ENCODE assay signal across 8 mouse cellular contexts in the genomic region with DNA sequence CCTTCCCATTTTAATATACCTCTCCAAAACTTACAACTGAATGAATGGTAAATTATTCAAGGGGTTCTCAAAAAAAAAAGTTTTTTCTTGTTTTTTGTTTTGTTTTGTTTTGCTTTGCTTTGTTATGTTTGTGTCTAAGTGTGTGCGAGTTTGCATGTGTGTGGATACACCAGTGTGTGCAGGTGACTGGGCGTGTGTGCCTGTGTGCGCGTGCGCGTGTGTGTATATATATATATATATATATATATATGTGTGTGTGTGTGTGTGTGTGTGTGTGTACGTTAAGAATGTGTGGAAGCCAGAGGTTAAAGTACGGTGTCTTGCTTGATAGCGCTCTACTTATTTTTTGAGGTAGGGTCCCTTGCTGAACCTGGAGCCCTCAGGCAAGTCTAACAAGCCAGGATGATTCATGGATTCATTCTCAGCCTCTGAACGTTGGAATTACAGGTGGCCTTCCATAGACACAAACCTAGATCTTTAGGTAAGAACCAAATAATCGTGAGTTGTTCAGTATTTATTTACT. TPM values are rescaled to one million over a fixed set of nuclear protein-coding genes. Genes with fewer than 3 reads are reported as not detected.
A peak's percentile ranks its signal among the peaks of the same experiment; 100 is the strongest.
DNase-seq lines count a peak whose midpoint lies in the region; ATAC-seq and TF ChIP-seq lines count a peak whose summit lies in the region.

No protein-coding gene starts in this region.

- no peak for TF ChIP-seq CTCF in layer of hippocampus, adult 2 months (conservative IDR thresholded peaks at IDR 0.05)
- no peak for TF ChIP-seq CTCF in intestine, postnatal 0 days (IDR thresholded peaks at IDR 0.05; ENCODE audit: low read depth)
- no peak for TF ChIP-seq CTCF in midbrain, postnatal 0 days (IDR thresholded peaks at IDR 0.05)

- no peaks in the 10 kb centered on the region for H3K9me3 ChIP-seq in embryonic facial prominence, embryonic 13.5 days
- no peaks in the 10 kb centered on the region for H3K9me3 ChIP-seq in intestine, postnatal 0 days (ENCODE audit: control insufficient read depth)
- H3K9me3 ChIP-seq in midbrain, postnatal 0 days (ENCODE audit: low read length), result no peaks in the 10 kb centered on the region

- peak; percentile 68; the same call in 1 of the 2 replicates for ATAC-seq in embryonic facial prominence, embryonic 13.5 days (ENCODE audit: insufficient number of reproducible peaks, insufficient read depth, low FRiP score, low TSS enrichment, low read depth)
- peak; percentile 63 for ATAC-seq in intestine, postnatal 0 days
- ATAC-seq in midbrain, postnatal 0 days (ENCODE audit: low FRiP score), result peak; percentile 76

- WGBS in embryonic facial prominence, embryonic 13.5 days, result 61% methylated on average over 11 of the region's 11 CpGs
- 37% methylated on average over 11 of the region's 11 CpGs for WGBS in intestine, postnatal 0 days
- 53% methylated on average over 11 of the region's 11 CpGs for WGBS in midbrain, postnatal 0 days

- H3K4me2 ChIP-seq in embryonic facial prominence, embryonic 13.5 days, result peak overlapping the region; percentile 70
- peak overlapping the region; percentile 83 for H3K4me2 ChIP-seq in intestine, postnatal 0 days (replicated peaks; ENCODE audit: low read depth)
- H3K4me2 ChIP-seq in midbrain, postnatal 0 days (ENCODE audit: low read depth, low read length, poor library complexity, severe bottlenecking), result peak overlapping the region; percentile 83

- H3K4me1 ChIP-seq in embryonic facial prominence, embryonic 13.5 days, result no peaks in the 10 kb centered on the region
- H3K4me1 ChIP-seq in intestine, postnatal 0 days (replicated peaks; ENCODE audit: control insufficient read depth, insufficient read depth, low read length), result no peaks in the 10 kb centered on the region
- peaks cover 3% of the 10 kb centered on the region; the same call in 1 of the 2 replicates for H3K4me1 ChIP-seq in midbrain, postnatal 0 days (ENCODE audit: insufficient read depth, low read length)

- H3K27ac ChIP-seq in layer of hippocampus, adult 2 months, result peak overlapping the region; percentile 88; the same call in 1 of the 2 replicates
- H3K27ac ChIP-seq in embryonic facial prominence, embryonic 13.5 days, result no peak overlapping the region
- H3K27ac ChIP-seq in intestine, postnatal 0 days (ENCODE audit: low read depth, low read length), result 0 out of 2 replicates have a peak overlapping the region, but pooled peaks have one; percentile 46
- H3K27ac ChIP-seq in midbrain, postnatal 0 days (ENCODE audit: low read depth, low read length), result peak overlapping the region; percentile 57; the same call in 1 of the 2 replicates

- peaks cover 12% of the 10 kb centered on the region for H3K36me3 ChIP-seq in embryonic facial prominence, embryonic 13.5 days
- H3K36me3 ChIP-seq in intestine, postnatal 0 days (ENCODE audit: control insufficient read depth, insufficient read depth), result peaks cover 11% of the 10 kb centered on the region
- H3K36me3 ChIP-seq in midbrain, postnatal 0 days (ENCODE audit: insufficient read depth, low read length), result peaks cover 11% of the 10 kb centered on the region; the same call in 1 of the 2 replicates

- no peaks in the 10 kb centered on the region for H3K27me3 ChIP-seq in embryonic facial prominence, embryonic 13.5 days
- H3K27me3 ChIP-seq in intestine, postnatal 0 days (replicated peaks; ENCODE audit: control insufficient read depth, insufficient read depth, low read length), result no peaks in the 10 kb centered on the region
- H3K27me3 ChIP-seq in midbrain, postnatal 0 days (ENCODE audit: insufficient read depth, low read length), result no peaks in the 10 kb centered on the region

- peak overlapping the region; percentile 86 for H3K4me3 ChIP-seq in layer of hippocampus, adult 2 months
- peak overlapping the region; percentile 84 for H3K4me3 ChIP-seq in embryonic facial prominence, embryonic 13.5 days
- peak overlapping the region; percentile 90 for H3K4me3 ChIP-seq in intestine, postnatal 0 days (ENCODE audit: low read depth, low read length)
- peak overlapping the region; percentile 65 for H3K4me3 ChIP-seq in midbrain, postnatal 0 days (ENCODE audit: low read depth, low read length)

- no peak for DNase-seq in layer of hippocampus, adult 2 months (ENCODE audit: low spot score in 2 of 2)
- DNase-seq in layer of hippocampus, postnatal 36 days, result no peak
- peak; percentile 16 for DNase-seq in MN1 (ENCODE audit: low spot score)
- peak; percentile 30 for DNase-seq in midbrain, postnatal 0 days (ENCODE audit: low spot score)
- DNase-seq in gastrocnemius, adult 8-10 months (ENCODE audit: low spot score in 2 of 2), result no peak
- no peak for DNase-seq in layer of hippocampus, adult 8-10 months (ENCODE audit: low spot score in 2 of 2)

- peak overlapping the region; percentile 87 for H3K9ac ChIP-seq in embryonic facial prominence, embryonic 13.5 days
- peak overlapping the region; percentile 77 for H3K9ac ChIP-seq in intestine, postnatal 0 days (ENCODE audit: low read depth, low read length)
- H3K9ac ChIP-seq in midbrain, postnatal 0 days (replicated peaks; ENCODE audit: low read length, poor library complexity, severe bottlenecking), result peak overlapping the region; percentile 68; the same call in 1 of the 2 replicates

RNA-seq across cellular contexts. Expression of a gene that starts 0.6 kb away (rescaled TPM):
- 10 to 100 TPM; 21.8 to 22.5 TPM for total RNA-seq in layer of hippocampus, adult 2 months (2021)
- total RNA-seq in layer of hippocampus, postnatal 36 days (2021), result 10 to 100 TPM; 19.6 to 27.2 TPM
- polyA plus RNA-seq in embryonic facial prominence, embryonic 13.5 days (2015; fragmentation: Nextera tagmentation; extraction: Ambion mirVana), result 37.8 and 38.2 TPM in 2 replicates
- 14.3 and 15.8 TPM in 2 replicates for polyA plus RNA-seq in intestine, postnatal 0 days (2015; fragmentation: Nextera tagmentation; extraction: Ambion mirVana)
- 52.1 and 61.1 TPM in 2 replicates for total RNA-seq in midbrain, postnatal 0 days (2014; rRNA removed)
- 19.8 and 21.1 TPM in 2 replicates for polyA plus RNA-seq in midbrain, postnatal 0 days (2015; fragmentation: Nextera tagmentation; extraction: Ambion mirVana)
- total RNA-seq in gastrocnemius, adult 8-10 months (2022), result 10 to 100 TPM; 12.9 to 15.2 (median 13.9) TPM
- total RNA-seq in layer of hippocampus, adult 8-10 months (2022), result 10 to 100 TPM; 24.4 to 29.0 (median 26.2) TPM

RNA-seq across cellular contexts. Expression of a gene that starts 42.8 kb away (rescaled TPM):
- total RNA-seq in layer of hippocampus, adult 2 months (2021), result 10 to 100 TPM; 50.3 to 55.9 TPM
- total RNA-seq in layer of hippocampus, postnatal 36 days (2021), result 10 to 100 TPM; 52.5 to 57.7 TPM
- 107 and 111 TPM in 2 replicates for polyA plus RNA-seq in embryonic facial prominence, embryonic 13.5 days (2015; fragmentation: Nextera tagmentation; extraction: Ambion mirVana)
- 47.4 and 47.7 TPM in 2 replicates for polyA plus RNA-seq in intestine, postnatal 0 days (2015; fragmentation: Nextera tagmentation; extraction: Ambion mirVana)
- 31.6 and 49.7 TPM in 2 replicates for total RNA-seq in midbrain, postnatal 0 days (2014; rRNA removed)
- 49.7 and 52.8 TPM in 2 replicates for polyA plus RNA-seq in midbrain, postnatal 0 days (2015; fragmentation: Nextera tagmentation; extraction: Ambion mirVana)
- 10 to 100 TPM; 19.2 to 31.6 (median 23.7) TPM for total RNA-seq in gastrocnemius, adult 8-10 months (2022)
- total RNA-seq in layer of hippocampus, adult 8-10 months (2022), result 10 to 100 TPM; 51.9 to 63.9 (median 56.3) TPM

Comparison
In these comparisons a context has a peak if more than half of its experiments do, and no peak if none do; other contexts are left out.
1. DNase-seq: peak in MN1 (single experiment) and midbrain, postnatal 0 days (single experiment); none in layer of hippocampus, adult 2 months (0 of 2), layer of hippocampus, postnatal 36 days (0 of 2), gastrocnemius, adult 8-10 months (0 of 2) and layer of hippocampus, adult 8-10 months (0 of 2).
2. Peak in every context shown above with its lines, with median percentiles within 50 percentile points of each other: H3K4me3 ChIP-seq, ATAC-seq, H3K4me2 ChIP-seq and H3K9ac ChIP-seq.